Mouse (Mus musculus) stomach, embryonic 15.5 days (tissue): ENCODE data around the gene Osbpl6. TPM values are rescaled to one million over a fixed set of nuclear protein-coding genes. Genes with fewer than 3 reads are reported as not detected.

Experiments used
- ATAC-seq: fragments of 200-750 bp; cut with Nextera tagmentation; 2 replicates; pipeline ENCODE4 v1.8.0; 2017; ENCODE audit warnings: low read depth, moderate number of reproducible peaks, moderate TSS enrichment; ENCODE audit not compliant: insufficient read depth, low FRiP score
- H3K27ac ChIP-seq: fragments of 300-500 bp; sonication (generic); 2 replicates; pipeline ENCODE4 v1.5.1; 2015; ENCODE audit warnings: mild to moderate bottlenecking, inconsistent platforms
- H3K27me3 ChIP-seq: fragments of 300-500 bp; sonication (generic); replicated peaks from 2 replicates; pipeline ENCODE4 v1.6.1; 2015; ENCODE audit warnings: inconsistent platforms
- H3K36me3 ChIP-seq: fragments of 300-500 bp; sonication (generic); 2 replicates; pipeline ENCODE4 v1.6.1; 2015; ENCODE audit warnings: inconsistent platforms
- H3K4me1 ChIP-seq: fragments of 300-500 bp; sonication (generic); 2 replicates; pipeline ENCODE4 v1.6.1; 2015; ENCODE audit warnings: inconsistent platforms
- H3K4me2 ChIP-seq: fragments of 300-500 bp; sonication (generic); 2 replicates; pipeline ENCODE4 v1.6.1; 2015; ENCODE audit warnings: mild to moderate bottlenecking, inconsistent platforms
- H3K4me3 ChIP-seq: fragments of 300-500 bp; sonication (generic); replicated peaks from 2 replicates; pipeline ENCODE4 v1.5.1; 2015; ENCODE audit warnings: inconsistent platforms
- H3K9ac ChIP-seq: fragments of 300-500 bp; sonication (generic); 2 replicates; pipeline ENCODE4 v1.6.1; 2015; ENCODE audit warnings: inconsistent platforms
- H3K9me3 ChIP-seq: fragments of 300-500 bp; sonication (generic); 2 replicates; pipeline ENCODE4 v1.6.1; 2016; ENCODE audit warnings: inconsistent platforms
- WGBS: fragments of 180-500 bp; shearing (Covaris S2); methylation state at CpG from one replicate; pipeline ENCODE4 v1.1.7; 2015; 5-methylcytosine and 5-hydroxymethylcytosine counted together
- polyA plus RNA-seq: library from polyadenylated mRNA; unstranded; fragments of >200 nt; fragmentation: Nextera tagmentation; extraction: Ambion mirVana; gene quantifications from 2 replicates; pipeline ENCODE4 v1.2.1, GENCODE M21; 2015

The Osbpl6 gene
- polyA plus RNA-seq, 1 experiment from 2014 or later, result 10.5 TPM

GRCm38 (mm10) chr2:76429318-76429717 is 23.0 kb downstream of the Osbpl6 start:
- no peaks in the 10 kb centered on the region for H3K36me3 ChIP-seq
- H3K27me3 ChIP-seq, result no peaks in the 10 kb centered on the region
- H3K4me2 ChIP-seq, result no peak overlapping the region
- no peak overlapping the region for H3K4me3 ChIP-seq
- H3K27ac ChIP-seq, result no peak overlapping the region
- 79% methylated on average over 3 of the region's 3 CpGs for WGBS
- no peak overlapping the region for H3K9ac ChIP-seq
- no peaks in the 10 kb centered on the region for H3K4me1 ChIP-seq
- no peaks in the 10 kb centered on the region for H3K9me3 ChIP-seq
- ATAC-seq, result no peak

GRCm38 (mm10) chr2:76429855-76430254 is 23.5 kb downstream of the Osbpl6 start:
- H3K4me1 ChIP-seq, result no peaks in the 10 kb centered on the region
- H3K9ac ChIP-seq, result no peak overlapping the region
- no peak overlapping the region for H3K4me3 ChIP-seq
- H3K27ac ChIP-seq, result no peak overlapping the region
- H3K27me3 ChIP-seq, result no peaks in the 10 kb centered on the region
- ATAC-seq, result no peak
- H3K36me3 ChIP-seq, result no peaks in the 10 kb centered on the region
- H3K9me3 ChIP-seq, result no peaks in the 10 kb centered on the region
- 83% methylated on average over 5 of the region's 5 CpGs for WGBS
- H3K4me2 ChIP-seq, result no peak overlapping the region

GRCm38 (mm10) chr2:76430539-76430938 is 24.2 kb downstream of the Osbpl6 start:
- H3K9ac ChIP-seq, result no peak overlapping the region
- no peak overlapping the region for H3K4me2 ChIP-seq
- ATAC-seq, result no peak
- H3K4me3 ChIP-seq, result no peak overlapping the region
- H3K9me3 ChIP-seq, result no peaks in the 10 kb centered on the region
- H3K4me1 ChIP-seq, result no peaks in the 10 kb centered on the region
- 80% methylated on average over 3 of the region's 3 CpGs for WGBS
- H3K27ac ChIP-seq, result no peak overlapping the region
- no peaks in the 10 kb centered on the region for H3K27me3 ChIP-seq
- no peaks in the 10 kb centered on the region for H3K36me3 ChIP-seq

- no peaks in the 10 kb centered on the region for H3K4me1 ChIP-seq
- ATAC-seq, result no peak
- no peak overlapping the region for H3K4me3 ChIP-seq
- no peaks in the 10 kb centered on the region for H3K27me3 ChIP-seq
- 58% methylated on average over 7 of the region's 7 CpGs for WGBS
- no peak overlapping the region for H3K9ac ChIP-seq
- no peak overlapping the region for H3K27ac ChIP-seq
- H3K4me2 ChIP-seq, result no peak overlapping the region
- no peaks in the 10 kb centered on the region for H3K36me3 ChIP-seq
- H3K9me3 ChIP-seq, result no peaks in the 10 kb centered on the region
These were observed 27.9 kb downstream of the Osbpl6 start for GRCm38 (mm10) chr2:76434224-76434623.

- Histone ChIP-seq H3K36me3 (no peaks in the 10 kb centered on the region), H3K27ac (no peak overlapping the region), H3K4me1 (no peaks in the 10 kb centered on the region), H3K9ac (no peak overlapping the region), H3K4me2 (no peak overlapping the region), H3K4me3 (no peak overlapping the region), H3K9me3 (no peaks in the 10 kb centered on the region), H3K27me3 (no peaks in the 10 kb centered on the region)
- ATAC-seq, result no peak
- WGBS, result 69% methylated on average over 7 of the region's 7 CpGs
These were observed 29.4 kb downstream of the Osbpl6 start for GRCm38 (mm10) chr2:76435667-76436239.

GRCm38 (mm10) chr2:76437372-76437771 is 31.1 kb downstream of the Osbpl6 start:
- 79% methylated on average over 2 of the region's 2 CpGs for WGBS
- Histone ChIP-seq H3K4me2 (no peak overlapping the region), H3K4me1 (0 out of 2 replicates have a peak, but pooled peaks cover 4% of the 10 kb centered on the region), H3K9ac (no peak overlapping the region), H3K27me3 (no peaks in the 10 kb centered on the region), H3K36me3 (no peaks in the 10 kb centered on the region), H3K4me3 (no peak overlapping the region), H3K27ac (no peak overlapping the region), H3K9me3 (no peaks in the 10 kb centered on the region)
- no peak for ATAC-seq

GRCm38 (mm10) chr2:76439540-76439939 is 33.2 kb downstream of the Osbpl6 start:
- 0 out of 2 replicates have a peak, but pooled peaks cover 4% of the 10 kb centered on the region for H3K4me1 ChIP-seq
- H3K27ac ChIP-seq, result no peak overlapping the region
- whole genome bisulfite sequencing, result 53% methylated on average over 2 of the region's 2 CpGs
- no peak overlapping the region for H3K9ac ChIP-seq
- no peaks in the 10 kb centered on the region for H3K36me3 ChIP-seq
- H3K4me3 ChIP-seq, result no peak overlapping the region
- H3K27me3 ChIP-seq, result no peaks in the 10 kb centered on the region
- no peaks in the 10 kb centered on the region for H3K9me3 ChIP-seq
- H3K4me2 ChIP-seq, result no peak overlapping the region
- ATAC-seq, result no peak

- Histone ChIP-seq H3K9ac (no peak overlapping the region), H3K4me1 (0 out of 2 replicates have a peak, but pooled peaks cover 4% of the 10 kb centered on the region), H3K36me3 (no peaks in the 10 kb centered on the region), H3K27ac (no peak overlapping the region), H3K9me3 (no peaks in the 10 kb centered on the region), H3K27me3 (no peaks in the 10 kb centered on the region), H3K4me2 (no peak overlapping the region), H3K4me3 (no peak overlapping the region)
- 33% methylated on average over 3 of the region's 3 CpGs for WGBS
- no peak for ATAC-seq
These were observed 35.8 kb downstream of the Osbpl6 start for GRCm38 (mm10) chr2:76442086-76442485.

- H3K27ac ChIP-seq, result no peak overlapping the region
- 84% methylated on average over 6 of the region's 6 CpGs for WGBS
- no peak overlapping the region for H3K9ac ChIP-seq
- H3K4me3 ChIP-seq, result no peak overlapping the region
- H3K36me3 ChIP-seq, result no peaks in the 10 kb centered on the region
- no peak overlapping the region for H3K4me2 ChIP-seq
- ATAC-seq, result no peak
- H3K4me1 ChIP-seq, result no peaks in the 10 kb centered on the region
- H3K27me3 ChIP-seq, result no peaks in the 10 kb centered on the region
- no peaks in the 10 kb centered on the region for H3K9me3 ChIP-seq
These were observed 43.6 kb downstream of the Osbpl6 start for GRCm38 (mm10) chr2:76449836-76450355.

GRCm38 (mm10) chr2:76466723-76467122 is 60.4 kb downstream of the Osbpl6 start:
- Histone ChIP-seq H3K27me3 (no peaks in the 10 kb centered on the region), H3K9ac (no peak overlapping the region), H3K9me3 (no peaks in the 10 kb centered on the region), H3K36me3 (no peaks in the 10 kb centered on the region), H3K4me2 (no peak overlapping the region), H3K4me1 (no peaks in the 10 kb centered on the region), H3K4me3 (no peak overlapping the region), H3K27ac (no peak overlapping the region)
- no peak for ATAC-seq
- WGBS, result 95% methylated on average over 5 of the region's 5 CpGs

GRCm38 (mm10) chr2:76468204-76468603 is 61.9 kb downstream of the Osbpl6 start:
- Histone ChIP-seq H3K27me3 (no peaks in the 10 kb centered on the region), H3K9me3 (no peaks in the 10 kb centered on the region), H3K4me3 (no peak overlapping the region), H3K9ac (no peak overlapping the region), H3K27ac (no peak overlapping the region), H3K4me1 (no peaks in the 10 kb centered on the region), H3K36me3 (no peaks in the 10 kb centered on the region), H3K4me2 (no peak overlapping the region)
- no peak for ATAC-seq
- WGBS, result 52% methylated on average over 8 of the region's 8 CpGs

GRCm38 (mm10) chr2:76469091-76469750 is 62.9 kb downstream of the Osbpl6 start:
- WGBS, result 56% methylated on average over 6 of the region's 6 CpGs
- Histone ChIP-seq H3K9ac (no peak overlapping the region), H3K27me3 (no peaks in the 10 kb centered on the region), H3K9me3 (no peaks in the 10 kb centered on the region), H3K4me1 (no peaks in the 10 kb centered on the region), H3K27ac (no peak overlapping the region), H3K36me3 (no peaks in the 10 kb centered on the region), H3K4me3 (no peak overlapping the region), H3K4me2 (no peak overlapping the region)
- ATAC-seq, result no peak
